ENCODE assay signal across 22 mouse cellular contexts in genomic region chr10:42518363-42518762, GRCm38 (mm10). TPM values are rescaled to one million over a fixed set of nuclear protein-coding genes. Genes with fewer than 3 reads are reported as not detected.
A peak's percentile ranks its signal among the peaks of the same experiment; 100 is the strongest.
DNase-seq lines count a peak whose midpoint lies in the region; ATAC-seq and TF ChIP-seq lines count a peak whose summit lies in the region.
"Had no signal": no experiment of that assay in that cellular context is flagged by ENCODE, and none has a peak within 500 bp of the region (broad histone marks: within the 10 kb centered on the region; RNA-seq: fewer than 3 reads in every experiment).

No protein-coding gene starts in this region.

- no peak overlapping the region for H3K4me3 ChIP-seq in stomach, embryonic 15.5 days (replicated peaks)
- no peak overlapping the region for H3K4me3 ChIP-seq in stomach, postnatal 0 days (ENCODE audit: low read depth, low read length)
- H3K4me3 ChIP-seq in liver, embryonic 16.5 days (ENCODE audit: low read depth, low read length) = no peak overlapping the region
- H3K4me3 ChIP-seq: forebrain, embryonic 10.5 days; heart, embryonic 15.5 days; left cerebral cortex, adult 2 months; lung, embryonic 15.5 days; midbrain, embryonic 12.5 days; neural tube, embryonic 15.5 days had no signal

- no peak overlapping the region for H3K27ac ChIP-seq in stomach, embryonic 15.5 days
- no peak overlapping the region for H3K27ac ChIP-seq in stomach, postnatal 0 days (replicated peaks)
- H3K27ac ChIP-seq in liver, embryonic 16.5 days (ENCODE audit: low read length) = peak overlapping the region; percentile 74
- H3K27ac ChIP-seq: forebrain, embryonic 10.5 days; heart, embryonic 15.5 days; hindbrain, embryonic 14.5 days; left cerebral cortex, adult 2 months; lung, embryonic 15.5 days; midbrain, embryonic 12.5 days; neural tube, embryonic 15.5 days had no signal

- WGBS in stomach, embryonic 15.5 days = 78% methylated on average over 8 of the region's 8 CpGs
- WGBS in stomach, postnatal 0 days = 89% methylated on average over 8 of the region's 8 CpGs
- WGBS in liver, embryonic 16.5 days (ENCODE audit: insufficient replicate concordance) = 23% methylated on average over 8 of the region's 8 CpGs

- ATAC-seq in stomach, embryonic 15.5 days (ENCODE audit: insufficient read depth, low FRiP score, low read depth) = peak; percentile 50; the same call in 1 of the 2 replicates
- no peak for ATAC-seq in stomach, postnatal 0 days (ENCODE audit: low FRiP score, low TSS enrichment)
- ATAC-seq in liver, embryonic 16.5 days (ENCODE audit: low read depth) = peak; percentile 82
- ATAC-seq in frontal cortex, adult (ENCODE audit: low TSS enrichment) = no peak
- ATAC-seq: forebrain, postnatal 0 days; inflammation-experienced regulatory T-cells, adult 6 months had no signal

- H3K4me1 ChIP-seq in stomach, embryonic 15.5 days = no peaks in the 10 kb centered on the region
- no peaks in the 10 kb centered on the region for H3K4me1 ChIP-seq in stomach, postnatal 0 days (replicated peaks; ENCODE audit: control insufficient read depth, insufficient read depth)
- H3K4me1 ChIP-seq in liver, embryonic 16.5 days (ENCODE audit: control insufficient read depth, low read depth, low read length) = peaks cover 52% of the 10 kb centered on the region

- H3K36me3 ChIP-seq in stomach, embryonic 15.5 days = no peaks in the 10 kb centered on the region
- no peaks in the 10 kb centered on the region for H3K36me3 ChIP-seq in stomach, postnatal 0 days (ENCODE audit: control insufficient read depth, insufficient read depth, low read length)
- H3K36me3 ChIP-seq in liver, embryonic 16.5 days (ENCODE audit: control insufficient read depth, insufficient read depth) = no peaks in the 10 kb centered on the region
- H3K36me3 ChIP-seq: heart, embryonic 15.5 days; lung, embryonic 15.5 days; midbrain, embryonic 12.5 days; neural tube, embryonic 15.5 days had no signal

- DNase-seq in stomach, postnatal 0 days (ENCODE audit: low spot score) = no peak
- DNase-seq in liver = peak; percentile 67
- peak; percentile 34 to 40 for DNase-seq in thymus, postnatal 36 days
- no peak for DNase-seq in embryo, embryonic 10.5 days (ENCODE audit: low spot score)
- no peak for DNase-seq in adrenal gland, adult 8-10 months
- DNase-seq: cerebellum, adult 18-20 months; cerebellum, postnatal 14 days; forebrain, postnatal 0 days; heart, postnatal 36 days; kidney, adult 18-20 months; kidney, postnatal 4 days had no signal

- H3K27me3 ChIP-seq in stomach, embryonic 15.5 days (replicated peaks) = no peaks in the 10 kb centered on the region
- H3K27me3 ChIP-seq in stomach, postnatal 0 days (ENCODE audit: control insufficient read depth, insufficient read depth, low read length) = no peaks in the 10 kb centered on the region
- no peaks in the 10 kb centered on the region for H3K27me3 ChIP-seq in liver, embryonic 16.5 days (ENCODE audit: control insufficient read depth, insufficient read depth, low read depth, low read length)
- H3K27me3 ChIP-seq: heart, embryonic 15.5 days; lung, embryonic 15.5 days; midbrain, embryonic 12.5 days; neural tube, embryonic 15.5 days had no signal

- no peak for TF ChIP-seq CTCF in stomach, postnatal 0 days (IDR thresholded peaks at IDR 0.05; ENCODE audit: low read depth)

- no peak for TF ChIP-seq EP300 in stomach, postnatal 0 days (optimal IDR thresholded peaks at IDR 0.05)

- no peak overlapping the region for H3K9ac ChIP-seq in stomach, embryonic 15.5 days
- H3K9ac ChIP-seq in stomach, postnatal 0 days (ENCODE audit: low read length) = no peak overlapping the region
- no peak overlapping the region for H3K9ac ChIP-seq in liver, embryonic 16.5 days (ENCODE audit: low read depth, low read length)
- H3K9ac ChIP-seq: forebrain, postnatal 0 days; heart, embryonic 15.5 days; hindbrain, embryonic 14.5 days; lung, embryonic 15.5 days; midbrain, embryonic 12.5 days; neural tube, embryonic 15.5 days had no signal

- H3K9me3 ChIP-seq in stomach, embryonic 15.5 days = no peaks in the 10 kb centered on the region
- H3K9me3 ChIP-seq in stomach, postnatal 0 days (ENCODE audit: control insufficient read depth, low read length) = no peaks in the 10 kb centered on the region
- H3K9me3 ChIP-seq in liver, embryonic 16.5 days (replicated peaks; ENCODE audit: control insufficient read depth, low read length) = no peaks in the 10 kb centered on the region
- H3K9me3 ChIP-seq: forebrain, embryonic 10.5 days; heart, embryonic 15.5 days; lung, embryonic 15.5 days; midbrain, embryonic 12.5 days; neural tube, embryonic 15.5 days had no signal

- H3K4me2 ChIP-seq in stomach, embryonic 15.5 days = no peak overlapping the region
- no peak overlapping the region for H3K4me2 ChIP-seq in stomach, postnatal 0 days (replicated peaks; ENCODE audit: low read depth)
- H3K4me2 ChIP-seq in liver, embryonic 16.5 days (ENCODE audit: low read depth, low read length) = peak overlapping the region; percentile 6; the same call in 1 of the 2 replicates
- H3K4me2 ChIP-seq: heart, embryonic 15.5 days; hindbrain, embryonic 14.5 days; lung, embryonic 15.5 days; midbrain, embryonic 12.5 days; neural tube, embryonic 15.5 days had no signal

RNA-seq across cellular contexts. Expression of gene Snx3, which starts 16.5 kb away (rescaled TPM):
- 372 and 389 TPM in 2 replicates for polyA plus RNA-seq in stomach, embryonic 15.5 days (2015; fragmentation: Nextera tagmentation; extraction: Ambion mirVana)
- polyA plus RNA-seq in stomach, postnatal 0 days (2015; fragmentation: Nextera tagmentation; extraction: Ambion mirVana) = 257 and 275 TPM in 2 replicates
- polyA plus RNA-seq in liver, embryonic 16.5 days (2015; fragmentation: Nextera tagmentation; extraction: Ambion mirVana) = 249 TPM in 2 replicates
- 100 to 1,000 TPM; 200 to 230 (median 204) TPM for total RNA-seq in adrenal gland, adult 8-10 months (2022)

RNA-seq across cellular contexts. Expression of gene Afg1l, which starts 40.0 kb away (rescaled TPM):
- 8.9 and 9.5 TPM in 2 replicates for polyA plus RNA-seq in stomach, embryonic 15.5 days (2015; fragmentation: Nextera tagmentation; extraction: Ambion mirVana)
- polyA plus RNA-seq in stomach, postnatal 0 days (2015; fragmentation: Nextera tagmentation; extraction: Ambion mirVana) = 6.3 and 6.4 TPM in 2 replicates
- polyA plus RNA-seq in liver, embryonic 16.5 days (2015; fragmentation: Nextera tagmentation; extraction: Ambion mirVana) = 2.7 and 2.9 TPM in 2 replicates
- 10 to 100 TPM; 16.8 to 21.0 (median 18.7) TPM for total RNA-seq in adrenal gland, adult 8-10 months (2022)

Comparison
In these comparisons a context has a peak if more than half of its experiments do, and no peak if none do; other contexts are left out.
1. ATAC-seq: peak in stomach, embryonic 15.5 days (single experiment) and liver, embryonic 16.5 days (single experiment); none in stomach, postnatal 0 days (single experiment) and frontal cortex, adult (single experiment).
2. DNase-seq: peak in liver (single experiment) and thymus, postnatal 36 days (2 of 2); none in stomach, postnatal 0 days (single experiment), embryo, embryonic 10.5 days (single experiment) and adrenal gland, adult 8-10 months (single experiment).